Comparison of ENCODE assay signal across 9 mouse cellular contexts in the genomic region with DNA sequence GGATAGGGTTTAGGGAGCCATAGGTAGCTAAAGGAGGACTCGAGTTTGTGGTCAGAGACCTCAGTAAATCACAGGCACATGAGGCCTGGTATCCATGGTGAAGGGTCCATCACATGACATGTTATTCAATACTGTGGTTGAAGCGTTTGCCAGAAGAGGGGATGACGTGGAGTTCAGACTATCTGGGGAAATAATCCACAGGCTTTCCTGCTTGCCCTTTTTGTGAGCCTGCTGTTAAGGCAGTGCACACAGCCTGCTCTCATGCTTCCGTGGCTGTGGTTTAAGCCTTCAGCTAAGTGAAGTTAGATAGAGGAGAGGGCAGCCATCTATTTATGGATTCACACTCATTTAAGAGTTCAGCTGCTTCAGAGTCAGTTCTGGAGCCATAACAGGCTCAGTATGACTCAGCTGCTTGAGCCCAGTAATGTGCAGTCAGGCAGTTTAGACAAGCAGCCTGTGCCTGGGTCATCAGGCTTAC.
A peak's percentile ranks its signal among the peaks of the same experiment; 100 is the strongest.
DNase-seq lines count a peak whose midpoint lies in the region; ATAC-seq and TF ChIP-seq lines count a peak whose summit lies in the region.
"Had no signal": no experiment of that assay in that cellular context is flagged by ENCODE, and none has a peak within 500 bp of the region (broad histone marks: within the 10 kb centered on the region; RNA-seq: fewer than 3 reads in every experiment).

No protein-coding gene starts in this region.

- TF ChIP-seq POLR2A in lung, adult 2 months (IDR thresholded peaks at IDR 0.05; ENCODE audit: borderline replicate concordance, extremely low read depth, low read depth, low read length), result no peak

- no peak for TF ChIP-seq CTCF in lung, adult 2 months (IDR thresholded peaks at IDR 0.05; ENCODE audit: insufficient read depth, low read length)

- H3K4me3 ChIP-seq in lung, adult 2 months (replicated peaks; ENCODE audit: extremely low read depth, low read depth, low read length), result no peak overlapping the region
- no peak overlapping the region for H3K4me3 ChIP-seq in liver, embryonic 13.5 days (replicated peaks)
- H3K4me3 ChIP-seq: neural tube, embryonic 13.5 days had no signal

- ATAC-seq in liver, embryonic 13.5 days (ENCODE audit: low read depth), result 0 out of 2 replicates have a peak, but pooled peaks have one; percentile 36

- H3K9me3 ChIP-seq in liver, embryonic 13.5 days (replicated peaks), result no peaks in the 10 kb centered on the region
- H3K9me3 ChIP-seq: neural tube, embryonic 13.5 days had no signal

- no peak overlapping the region for H3K4me2 ChIP-seq in liver, embryonic 13.5 days
- H3K4me2 ChIP-seq: neural tube, embryonic 13.5 days had no signal

- no peaks in the 10 kb centered on the region for H3K27me3 ChIP-seq in liver, embryonic 13.5 days
- H3K27me3 ChIP-seq: neural tube, embryonic 13.5 days had no signal

- H3K36me3 ChIP-seq in liver, embryonic 13.5 days, result no peaks in the 10 kb centered on the region

- 50% methylated on average over 4 of the region's 4 CpGs for WGBS in lung, adult 2 months
- 10% methylated on average over 4 of the region's 4 CpGs for WGBS in liver, embryonic 13.5 days (ENCODE audit: insufficient replicate concordance)

- no peak overlapping the region for H3K9ac ChIP-seq in liver, embryonic 13.5 days
- H3K9ac ChIP-seq: neural tube, embryonic 13.5 days had no signal

- peak; percentile 10 to 11 for DNase-seq in lung, adult 18-20 months
- DNase-seq in lung, adult 2 months, result no peak
- peak; percentile 83 for DNase-seq in Muller cell, postnatal 12 days (ENCODE audit: inconsistent ontology term)
- peak; percentile 36 to 42 for DNase-seq in gastrocnemius, adult 8-10 months (ENCODE audit: low spot score in 2 of 2)
- no peak for DNase-seq in liver, embryonic 13.5 days
- DNase-seq in retina, embryonic 14.5 days (ENCODE audit: low spot score), result no peak
- no peak for DNase-seq in layer of hippocampus, postnatal 25 days (ENCODE audit: extremely low spot score in 1 of 2, low spot score in 1 of 2)
- no peak for DNase-seq in layer of hippocampus, postnatal 10 days (ENCODE audit: low spot score in 2 of 2)

- H3K27ac ChIP-seq in liver, embryonic 13.5 days, result no peak overlapping the region
- H3K27ac ChIP-seq: neural tube, embryonic 13.5 days had no signal

- peaks cover 12% of the 10 kb centered on the region for H3K4me1 ChIP-seq in lung, adult 2 months (ENCODE audit: control insufficient read depth, insufficient read depth, low read length)
- H3K4me1 ChIP-seq in liver, embryonic 13.5 days (replicated peaks), result no peaks in the 10 kb centered on the region
- H3K4me1 ChIP-seq: neural tube, embryonic 13.5 days had no signal

Comparison
In these comparisons a context has a peak if more than half of its experiments do, and no peak if none do; other contexts are left out.
1. DNase-seq: peak in lung, adult 18-20 months (2 of 2), Muller cell, postnatal 12 days (single experiment) and gastrocnemius, adult 8-10 months (2 of 2); none in lung, adult 2 months (single experiment), liver, embryonic 13.5 days (single experiment), retina, embryonic 14.5 days (single experiment), layer of hippocampus, postnatal 25 days (0 of 2) and layer of hippocampus, postnatal 10 days (0 of 2).